Mouse (Mus musculus) brain, adult 10 weeks (tissue): ENCODE results near the gene Fmr1. TPM values are rescaled to one million over a fixed set of nuclear protein-coding genes. Genes with fewer than 3 reads are reported as not detected.

ENCODE experiments used
- polyA plus RNA-seq: library from polyadenylated mRNA; stranded (reverse); fragments of 350-450 nt; fragmentation: Illumina TruSeq; extraction: RNeasy Lipid Tissue Mini Kit (QIAGEN cat#74804); gene quantifications from one replicate; pipeline ENCODE4 v1.2.3, GENCODE M21; 2015; ENCODE audit warnings: low read depth, low replicate concordance

Fmr1 gene
- 54.4 TPM for polyA plus RNA-seq

DNA sequence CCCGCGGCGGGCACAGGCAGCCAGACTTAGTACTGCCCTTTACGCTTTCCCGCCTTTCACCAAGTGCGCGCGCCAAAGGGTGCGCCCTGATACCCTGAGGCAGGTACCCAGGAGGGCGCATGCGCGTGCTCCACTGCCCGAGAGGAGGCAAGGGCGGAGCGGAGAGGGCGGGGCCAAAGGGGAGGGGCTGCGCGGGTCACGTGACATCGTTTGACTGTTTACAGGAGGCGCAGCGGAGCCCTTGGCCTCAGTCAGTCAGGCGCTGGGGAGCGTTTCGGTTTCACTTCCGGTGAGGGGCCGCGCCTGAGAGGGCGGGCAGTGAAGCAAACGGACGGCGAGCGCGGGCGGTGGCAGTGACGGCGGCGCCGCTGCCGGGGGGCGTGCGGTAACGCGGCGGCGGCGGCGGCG is at the start of gene Fmr1:
Fmr1 (plus strand) TSS at position 209 of the 408 bp plus-strand sequence.

DNA sequence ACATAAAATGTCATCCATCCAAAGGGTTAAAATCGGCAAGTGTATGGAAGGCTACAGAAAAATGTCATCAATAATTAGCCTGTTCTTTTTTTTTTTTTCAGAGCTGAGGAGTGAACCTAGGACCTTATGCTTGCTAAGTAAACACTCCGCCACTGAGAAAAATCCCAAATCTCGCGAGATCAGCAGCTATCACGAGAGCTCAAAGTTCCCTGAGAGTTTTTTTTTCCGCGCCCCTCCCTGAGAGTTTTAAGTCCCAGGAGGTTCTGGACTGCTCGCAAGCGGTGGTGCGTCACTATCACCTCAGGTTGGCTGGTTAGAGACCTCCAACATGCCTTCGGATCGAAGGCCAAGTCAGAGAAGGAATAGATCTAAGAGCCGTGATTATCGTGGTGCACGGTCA is 83.3 kb downstream of the Fmr1 start, which contains the start of gene Fmr1nb:
Fmr1nb (plus strand) TSS at position 234 of the 400 bp plus-strand sequence.

Other genes starting within 250 kb of the Fmr1 start
- not detected for gene Fmr1nb, start 83.3 kb downstream of the Fmr1 start, polyA plus RNA-seq
- gene Gm14698, start 142.6 kb downstream of the Fmr1 start, polyA plus RNA-seq = not detected
- not detected for gene Gm6812, start 214.5 kb downstream of the Fmr1 start, polyA plus RNA-seq